Mouse (Mus musculus) MEL-GATA-1-ER (cell line): ENCODE measurements at regions not wholly inside any gene's neighbourhood (a gene's known extent, or its start where the extent isn't known, plus 50 kb on each side); places are given as distances from the start of the nearest gene placed in this dataset.

ENCODE experiments used
- DNase-seq: peaks from one replicate; pipeline ENCODE4 v3.0.0-alpha.2; 2012; ENCODE audit warnings: low read depth; ENCODE audit errors: extremely low read depth

- no peak for DNase-seq
Measured at GRCm38 (mm10) chr10:16589399-16589798, 1133.6 kb upstream of the Cited2 start.

GRCm38 (mm10) chr10:16592870-16593269 lies 1130.1 kb upstream of the Cited2 start:
- DNase-seq = peak; percentile 30

- DNase-seq = no peak
Measured at GRCm38 (mm10) chr10:16600041-16600440, 1123.0 kb upstream of the Cited2 start.

- peak; percentile 6 for DNase-seq
Measured at GRCm38 (mm10) chr10:16600551-16601224, 1122.3 kb upstream of the Cited2 start.

- DNase-seq = no peak
Measured at GRCm38 (mm10) chr10:16601225-16601595, 1121.8 kb upstream of the Cited2 start.

GRCm38 (mm10) chr10:16608339-16608738 lies 1114.7 kb upstream of the Cited2 start:
- DNase-seq = no peak

GRCm38 (mm10) chr10:16618752-16619151 lies 1104.3 kb upstream of the Cited2 start:
- no peak for DNase-seq

GRCm38 (mm10) chr10:16619584-16619983 lies 1103.4 kb upstream of the Cited2 start:
- DNase-seq = no peak

- no peak for DNase-seq
Measured at GRCm38 (mm10) chr10:16620804-16621559, 1102.0 kb upstream of the Cited2 start.

GRCm38 (mm10) chr10:16622821-16623220 lies 1100.2 kb upstream of the Cited2 start:
- no peak for DNase-seq

GRCm38 (mm10) chr10:16633236-16633635 lies 1089.8 kb upstream of the Cited2 start:
- no peak for DNase-seq

GRCm38 (mm10) chr10:16635463-16635862 lies 1087.6 kb upstream of the Cited2 start:
- no peak for DNase-seq

GRCm38 (mm10) chr10:16637006-16637405 lies 1086.0 kb upstream of the Cited2 start:
- DNase-seq = no peak

GRCm38 (mm10) chr10:16638111-16638510 lies 1084.9 kb upstream of the Cited2 start:
- DNase-seq = no peak

GRCm38 (mm10) chr10:16640136-16640535 lies 1082.9 kb upstream of the Cited2 start:
- DNase-seq = no peak

GRCm38 (mm10) chr10:16650120-16650519 lies 1072.9 kb upstream of the Cited2 start:
- DNase-seq = no peak

- peak; percentile 67 for DNase-seq
Measured at GRCm38 (mm10) chr10:16652450-16652849, 1070.6 kb upstream of the Cited2 start.

- DNase-seq = no peak
Measured at GRCm38 (mm10) chr10:16664483-16664882, 1058.5 kb upstream of the Cited2 start.

GRCm38 (mm10) chr10:16670286-16670685 lies 1052.7 kb upstream of the Cited2 start:
- no peak for DNase-seq

- DNase-seq = no peak
Measured at GRCm38 (mm10) chr10:16681001-16681400, 1042.0 kb upstream of the Cited2 start.

- DNase-seq = no peak
Measured at GRCm38 (mm10) chr10:16685352-16685751, 1037.7 kb upstream of the Cited2 start.

GRCm38 (mm10) chr10:16706976-16707375 lies 1016.0 kb upstream of the Cited2 start:
- no peak for DNase-seq

GRCm38 (mm10) chr10:16713143-16713542 lies 1009.9 kb upstream of the Cited2 start:
- no peak for DNase-seq
